Mouse (Mus musculus) retina, embryonic 14.5 days (tissue): ENCODE data around the gene Carmil3.
A peak's percentile ranks its signal among the peaks of the same experiment; 100 is the strongest.

Source experiments
- DNase-seq: peaks from one replicate; pipeline ENCODE4 v3.0.0-alpha.2; 2015; ENCODE audit warnings: low spot score

Gene Carmil3

GRCm38 (mm10) chr14:55544334-55544733 is 53.9 kb downstream of the Carmil3 start:
- DNase-seq = no peak

- no peak for DNase-seq
Observed at GRCm38 (mm10) chr14:55550191-55550590, 59.7 kb downstream of the Carmil3 start.

- DNase-seq = no peak
Observed at GRCm38 (mm10) chr14:55551347-55551746, 60.9 kb downstream of the Carmil3 start.

GRCm38 (mm10) chr14:55551794-55552193 is 61.3 kb downstream of the Carmil3 start:
- no peak for DNase-seq

- no peak for DNase-seq
Observed at GRCm38 (mm10) chr14:55554635-55555034, 64.2 kb downstream of the Carmil3 start.

- DNase-seq = no peak
Observed at GRCm38 (mm10) chr14:55555788-55556187, 65.3 kb downstream of the Carmil3 start.

GRCm38 (mm10) chr14:55557003-55557402 is 66.6 kb downstream of the Carmil3 start:
- peak; percentile 83 for DNase-seq

GRCm38 (mm10) chr14:55557587-55557986 is 67.1 kb downstream of the Carmil3 start:
- no peak for DNase-seq
